Mouse (Mus musculus) E14TG2a.4 (cell line): ENCODE measurements around the gene Tmem39a.

Source experiments
- CTCF ChIP-seq: conservative IDR thresholded peaks from 2 replicates; pipeline ENCODE4 v1.5.1; 2014; ENCODE audit warnings: low read length
- NANOG ChIP-seq: IDR thresholded peaks from 2 replicates; pipeline ENCODE4 v1.6.1; 2014; ENCODE audit warnings: borderline replicate concordance, low read length, mixed read lengths

DNA sequence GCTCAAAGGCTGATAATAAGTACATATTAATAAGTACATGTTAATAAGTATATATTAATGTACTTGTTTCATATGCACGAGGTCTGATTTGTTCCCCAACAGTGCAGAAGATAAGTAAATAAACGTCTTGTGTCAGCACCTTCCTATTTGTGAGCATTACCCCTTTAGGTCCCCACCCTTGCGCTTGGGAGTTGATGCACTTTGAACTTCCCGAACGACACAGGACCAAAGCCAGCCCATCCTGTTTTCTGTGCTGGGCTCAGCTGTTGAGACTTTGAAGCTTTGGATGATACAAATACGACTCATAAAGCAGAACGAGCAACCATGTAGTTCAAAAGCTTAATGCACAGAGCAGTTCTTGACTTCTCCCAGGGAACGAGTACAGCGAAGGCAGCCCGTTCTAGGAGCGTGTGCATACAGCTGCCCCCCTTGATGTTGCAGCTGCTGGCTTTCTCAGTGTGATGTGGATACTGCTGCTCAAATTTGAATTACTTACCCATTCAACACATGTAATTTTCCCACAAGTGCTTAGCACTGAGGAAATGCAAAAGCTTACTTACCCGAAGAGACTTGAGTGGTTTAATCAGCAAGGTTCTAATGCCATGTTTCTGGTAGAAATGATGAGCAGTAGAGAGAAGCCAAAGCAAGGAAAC, 33.7 kb downstream of the Tmem39a start:
- TF ChIP-seq CTCF = no peak
- TF ChIP-seq NANOG = no peak
